Mouse (Mus musculus) layer of hippocampus, postnatal 36 days (tissue): ENCODE measurements around the gene Auts2. TPM values are rescaled to one million over a fixed set of nuclear protein-coding genes. Genes with fewer than 3 reads are reported as not detected.

Source experiments
- DNase-seq, 2 experiments: peaks; one replicate each; pipeline ENCODE4 v3.0.0; 2022
- total RNA-seq, 2 experiments: library from RNA; stranded (reverse); gene quantifications; 2 replicates each; pipeline ENCODE4 v1.2.3; 2021

The Auts2 gene
- total RNA-seq, 2 experiments from 2014 or later, result 140 to 181 TPM

DNA sequence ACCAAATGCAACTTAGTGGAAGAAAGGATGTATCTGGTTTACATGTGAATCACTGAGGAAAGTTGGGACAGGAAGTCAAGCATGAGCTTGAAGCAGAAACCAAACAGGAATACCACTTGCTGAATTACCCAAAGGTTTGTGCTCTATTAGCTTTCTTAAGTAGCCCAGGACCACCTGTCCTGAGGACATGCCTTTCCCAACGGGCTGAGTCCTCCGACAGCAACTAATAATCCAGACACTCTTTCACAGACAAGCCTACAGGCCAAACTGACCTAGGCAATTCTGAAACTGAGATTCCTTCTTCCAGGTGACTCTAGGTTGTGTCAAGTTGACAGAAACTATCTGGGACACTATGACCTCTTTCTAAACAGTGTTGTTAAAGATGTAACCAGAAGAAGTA lies 44.2 kb downstream of the Auts2 start:
- DNase-seq, result no peak

DNA sequence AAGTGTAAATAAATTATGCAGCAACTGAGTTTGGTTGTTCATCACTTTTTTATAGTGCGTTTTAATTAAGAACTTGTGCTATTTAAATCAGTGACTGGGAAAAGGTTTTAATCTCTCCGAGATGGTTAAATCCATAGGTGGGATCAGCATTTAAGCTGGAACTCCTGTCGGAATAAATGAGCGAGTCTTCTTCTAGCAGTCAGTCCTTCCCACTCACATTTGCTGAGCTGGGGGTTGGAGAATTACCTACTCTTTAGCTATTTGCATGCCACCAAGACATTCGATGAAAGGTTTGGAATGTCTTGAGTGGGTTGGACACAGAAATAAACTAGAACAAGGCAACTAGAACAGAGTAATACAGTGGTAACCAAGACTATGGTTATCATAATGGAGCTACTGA lies 45.1 kb downstream of the Auts2 start:
- DNase-seq, result no peak

DNA sequence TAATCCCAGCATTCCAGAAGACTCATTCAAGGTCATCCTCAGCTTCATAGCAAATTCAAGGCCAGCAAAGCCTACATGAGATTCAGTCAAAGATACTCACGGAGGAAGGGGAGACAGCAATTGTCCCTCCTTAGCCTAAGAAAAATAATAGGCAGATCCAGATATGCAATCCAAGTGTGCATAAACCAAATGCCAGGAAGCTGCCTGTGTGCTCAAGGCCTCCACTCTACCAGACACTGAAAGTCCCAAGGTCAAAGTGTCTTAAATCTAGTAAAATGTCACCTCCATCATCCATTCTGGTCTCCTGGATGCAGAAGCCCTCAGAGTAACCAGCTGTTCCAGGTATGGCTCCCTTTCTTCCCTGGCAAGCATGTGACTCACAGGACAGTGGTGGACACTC lies 50.4 kb downstream of the Auts2 start:
- DNase-seq, result no peak

DNA sequence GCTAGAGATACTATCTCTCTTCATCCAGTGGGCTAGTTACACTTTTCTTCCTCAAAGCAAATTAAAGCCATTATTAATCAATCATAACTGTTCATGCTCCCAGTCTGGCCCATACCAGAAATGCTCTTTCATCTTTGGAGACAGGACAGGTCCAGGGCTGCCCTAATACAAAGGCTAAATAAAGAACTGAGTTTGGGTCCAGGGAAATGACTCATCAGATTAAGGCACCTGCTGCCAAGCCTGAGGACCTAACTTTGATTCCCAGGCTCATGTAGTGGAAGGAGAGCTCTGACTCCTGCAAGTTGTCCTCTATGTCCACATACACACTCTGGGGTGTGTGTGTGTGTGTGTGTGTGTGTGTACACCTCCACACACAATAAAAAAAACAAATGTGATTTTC lies 51.1 kb downstream of the Auts2 start:
- DNase-seq, result no peak

DNA sequence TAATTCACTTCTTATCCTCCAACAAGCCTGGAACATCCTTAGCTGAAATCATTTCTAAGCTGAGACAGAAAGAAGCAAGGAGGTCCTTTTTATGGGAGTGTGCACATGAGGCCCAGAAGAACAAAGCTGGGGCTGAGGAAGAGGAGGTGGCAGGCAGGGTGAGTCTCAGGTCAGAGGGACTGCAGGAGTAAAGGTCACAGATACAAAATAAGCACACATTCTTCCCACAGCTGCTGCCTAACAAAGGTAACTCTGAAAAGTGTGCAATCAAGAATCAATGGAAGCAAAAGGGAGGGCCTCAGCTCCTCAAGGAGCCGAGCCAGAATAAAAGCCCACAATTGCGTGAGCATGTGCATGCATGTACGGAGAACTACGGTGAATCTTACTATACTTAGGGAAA lies 51.6 kb downstream of the Auts2 start:
- no peak for DNase-seq

DNA sequence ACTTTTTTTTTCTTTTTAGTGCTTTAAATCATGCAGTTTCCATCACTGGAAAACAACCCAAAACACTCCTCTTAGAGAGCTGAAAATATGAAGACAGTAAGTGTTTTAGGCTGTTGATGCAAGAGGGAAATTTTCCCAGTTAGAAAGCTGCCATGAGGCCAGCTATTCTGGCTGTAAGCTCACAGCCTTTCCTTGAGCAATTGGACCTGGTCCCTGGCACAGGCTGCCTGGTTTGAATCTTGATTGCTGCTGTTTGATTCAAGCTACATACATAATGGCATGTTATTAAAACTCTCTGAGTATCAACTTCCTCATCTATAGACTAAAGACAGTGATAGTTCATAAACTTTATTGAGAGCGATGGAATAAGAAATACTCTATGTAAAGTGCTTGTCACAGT lies 52.8 kb downstream of the Auts2 start:
- no peak for DNase-seq

DNA sequence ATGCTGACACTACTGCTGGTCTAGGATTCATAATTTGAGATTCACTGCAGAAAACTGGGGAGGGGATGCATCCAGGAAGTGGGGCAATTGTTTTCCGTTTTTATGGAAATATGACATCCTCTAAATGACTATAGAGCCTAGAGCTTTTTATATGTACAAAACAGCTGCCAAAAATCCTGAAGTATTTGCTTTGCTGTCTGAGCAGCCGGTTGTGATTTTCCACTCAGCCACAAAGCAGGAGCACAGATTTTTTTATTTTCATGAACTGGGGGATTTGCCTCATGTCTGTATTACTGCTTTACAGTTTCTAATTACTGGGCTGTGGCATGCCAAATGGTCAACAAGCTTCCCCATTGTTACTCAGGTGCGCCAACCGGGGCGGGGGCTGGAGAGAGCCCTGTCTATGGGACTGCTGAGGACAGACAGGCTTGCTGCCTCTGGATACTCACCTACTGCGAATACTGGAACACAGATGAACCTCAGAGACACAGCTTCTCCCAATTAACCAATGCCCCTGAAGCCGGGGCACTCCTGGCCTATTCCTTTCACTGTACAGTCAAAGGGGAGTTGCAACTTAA lies 53.3 kb downstream of the Auts2 start:
- no peak for DNase-seq

DNA sequence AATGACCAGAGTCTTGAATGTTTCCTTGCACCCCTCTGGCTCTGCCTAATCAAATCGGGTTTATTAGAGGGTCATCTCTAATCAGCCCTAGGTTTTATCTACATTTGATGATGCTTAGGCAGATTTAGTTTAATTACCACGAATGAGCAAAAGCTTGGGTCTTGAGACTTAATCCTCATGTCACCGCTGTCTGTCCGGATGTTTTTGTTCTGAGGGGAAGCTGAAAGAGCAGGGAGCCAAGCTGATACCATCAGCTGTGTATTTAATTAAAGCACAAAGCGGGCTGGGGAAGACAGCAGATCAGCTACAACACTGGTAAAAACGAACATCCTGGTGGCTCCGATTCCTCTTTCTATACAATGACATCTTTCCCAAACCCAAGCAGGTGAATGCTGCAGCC lies 56.3 kb downstream of the Auts2 start:
- DNase-seq, result no peak

DNA sequence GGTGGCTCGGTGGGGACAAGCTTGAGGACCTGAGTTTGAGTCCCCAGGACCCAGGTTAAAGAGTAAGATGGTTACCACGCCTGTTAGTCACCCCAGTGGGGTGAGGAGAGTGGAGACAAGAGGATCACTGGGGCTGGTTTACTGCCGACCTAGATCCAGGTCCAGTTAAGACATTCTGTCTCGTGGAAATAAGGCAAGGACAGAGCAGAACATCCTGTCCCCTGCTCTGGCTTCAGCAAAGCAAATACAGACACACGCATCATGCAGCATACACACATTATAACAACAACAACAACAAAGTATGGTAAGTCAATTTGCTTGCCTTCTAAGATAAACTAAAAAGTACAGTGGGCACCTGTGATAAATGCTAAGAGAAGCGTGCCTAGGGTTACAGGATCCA lies 57.1 kb downstream of the Auts2 start:
- no peak for DNase-seq

DNA sequence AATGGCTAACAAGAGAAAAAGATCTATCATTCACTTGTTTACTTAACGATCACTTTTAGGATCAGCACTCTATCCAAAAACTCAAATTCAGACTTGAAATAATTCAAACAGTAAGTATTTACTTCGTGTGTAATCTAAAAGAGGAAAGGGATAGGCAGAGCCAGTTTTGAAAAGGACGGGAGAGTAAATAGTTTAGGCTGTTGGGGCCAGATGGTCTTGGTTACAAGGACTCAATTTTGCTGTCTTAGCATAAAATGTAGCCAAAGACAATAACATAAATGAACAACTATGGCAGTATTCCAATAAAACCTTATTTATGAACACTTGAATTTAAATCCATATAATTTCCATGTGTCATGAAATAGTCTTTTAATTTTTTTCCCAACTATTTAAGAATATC lies 57.7 kb downstream of the Auts2 start:
- no peak for DNase-seq

DNA sequence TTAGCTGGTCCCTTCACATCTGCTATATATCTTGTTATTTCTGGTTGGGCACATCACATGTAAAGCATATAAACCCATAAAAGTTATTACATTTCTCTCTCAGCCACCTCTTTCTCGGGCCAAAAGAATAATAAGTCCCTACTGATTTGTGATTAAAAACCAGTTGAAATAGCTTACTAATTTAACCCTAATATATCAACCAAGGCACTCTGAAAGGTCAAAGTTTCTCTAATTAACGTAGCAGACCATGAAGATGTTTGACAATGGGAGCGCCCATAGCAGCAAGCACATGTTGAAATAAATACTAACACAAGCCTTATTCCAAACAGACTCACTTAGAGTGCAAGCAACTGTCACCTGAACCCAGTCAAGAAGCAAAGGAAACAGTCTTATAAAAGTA lies 61.7 kb downstream of the Auts2 start:
- DNase-seq, result no peak

DNA sequence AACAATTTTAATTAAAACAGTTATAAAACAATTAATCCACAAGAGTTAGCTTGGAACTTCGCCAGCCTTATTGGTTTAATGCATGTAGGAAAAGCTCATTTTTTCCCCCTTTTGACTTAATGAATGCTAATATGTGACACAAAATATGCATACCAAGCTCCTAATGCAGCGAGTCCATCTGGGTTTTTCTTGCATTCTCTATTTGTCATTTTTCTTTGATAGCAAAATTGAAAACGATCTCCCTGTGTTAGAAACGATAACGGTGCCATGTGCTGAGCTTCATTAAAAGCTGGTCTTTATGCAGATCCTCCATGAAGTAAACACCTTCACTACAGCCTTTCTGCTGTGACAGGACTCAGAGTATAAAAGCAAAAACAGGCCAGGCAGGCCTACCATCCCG lies 62.7 kb downstream of the Auts2 start:
- DNase-seq, result no peak

DNA sequence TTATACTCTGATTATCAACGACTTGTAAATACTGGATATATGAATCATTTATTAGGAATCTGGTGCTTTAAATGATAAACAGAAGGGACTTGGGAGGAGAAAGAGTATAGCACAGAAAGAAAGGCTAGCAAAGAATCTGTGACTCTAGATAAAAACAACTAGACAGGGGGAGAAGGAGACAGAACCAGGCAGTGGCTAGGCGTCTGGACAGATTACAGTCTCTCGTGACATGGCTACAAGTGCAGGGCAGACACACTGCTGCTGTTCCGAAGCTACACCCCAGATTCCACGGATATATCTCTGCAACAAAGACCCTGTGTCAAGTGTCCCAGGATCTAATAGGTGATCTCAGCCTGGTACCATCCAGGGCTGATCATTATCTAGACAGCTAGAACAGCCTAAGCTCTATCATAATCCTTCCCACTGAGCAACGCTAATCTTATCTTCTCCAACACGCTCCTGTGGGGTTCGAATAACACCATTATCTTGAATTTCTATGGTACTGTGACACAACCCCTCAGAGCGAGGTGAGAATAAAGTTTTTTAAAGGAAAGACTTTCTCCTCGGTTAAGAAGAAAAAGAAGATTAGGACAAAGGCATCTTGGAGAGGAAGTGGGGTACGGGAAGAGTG lies 63.8 kb downstream of the Auts2 start:
- no peak for DNase-seq

DNA sequence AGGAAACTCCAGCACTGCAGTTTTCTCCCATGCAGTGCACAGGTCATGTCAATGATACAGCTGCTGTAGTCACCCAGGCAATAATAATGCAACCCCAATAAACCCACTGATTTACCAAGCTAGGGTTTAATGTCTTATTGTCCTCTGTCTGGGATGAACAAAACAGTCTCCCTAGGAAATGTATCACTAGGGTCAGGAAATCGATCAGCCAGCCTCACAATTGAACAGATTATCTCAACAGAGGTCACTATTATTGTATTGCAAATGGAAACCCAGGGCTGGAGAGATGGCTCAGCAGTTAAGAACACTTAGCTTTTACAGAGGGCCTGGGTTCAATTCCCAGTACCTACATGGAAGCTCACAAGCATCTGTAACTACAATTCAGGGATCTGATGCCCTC lies 65.6 kb downstream of the Auts2 start:
- DNase-seq, result no peak

DNA sequence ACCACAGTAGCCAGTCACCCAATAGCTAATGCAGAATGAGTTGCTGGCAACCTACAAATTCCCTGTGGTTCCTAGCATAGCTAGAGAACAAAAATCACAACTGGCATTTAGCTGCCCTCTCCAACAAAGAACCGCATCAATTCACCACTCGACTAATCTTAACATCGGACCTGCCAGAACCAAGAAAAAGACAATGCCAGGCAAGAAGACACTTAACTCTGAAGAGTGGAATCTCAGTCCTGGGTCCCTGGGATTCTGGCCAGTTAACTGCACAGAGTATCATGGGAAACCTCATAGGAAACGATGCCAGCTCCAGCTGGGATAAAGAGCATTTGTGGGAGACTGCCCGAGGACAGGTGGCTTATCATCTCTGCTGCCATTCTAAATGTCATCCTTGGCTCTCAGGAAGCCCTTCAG lies 70.2 kb downstream of the Auts2 start:
- no peak for DNase-seq

DNA sequence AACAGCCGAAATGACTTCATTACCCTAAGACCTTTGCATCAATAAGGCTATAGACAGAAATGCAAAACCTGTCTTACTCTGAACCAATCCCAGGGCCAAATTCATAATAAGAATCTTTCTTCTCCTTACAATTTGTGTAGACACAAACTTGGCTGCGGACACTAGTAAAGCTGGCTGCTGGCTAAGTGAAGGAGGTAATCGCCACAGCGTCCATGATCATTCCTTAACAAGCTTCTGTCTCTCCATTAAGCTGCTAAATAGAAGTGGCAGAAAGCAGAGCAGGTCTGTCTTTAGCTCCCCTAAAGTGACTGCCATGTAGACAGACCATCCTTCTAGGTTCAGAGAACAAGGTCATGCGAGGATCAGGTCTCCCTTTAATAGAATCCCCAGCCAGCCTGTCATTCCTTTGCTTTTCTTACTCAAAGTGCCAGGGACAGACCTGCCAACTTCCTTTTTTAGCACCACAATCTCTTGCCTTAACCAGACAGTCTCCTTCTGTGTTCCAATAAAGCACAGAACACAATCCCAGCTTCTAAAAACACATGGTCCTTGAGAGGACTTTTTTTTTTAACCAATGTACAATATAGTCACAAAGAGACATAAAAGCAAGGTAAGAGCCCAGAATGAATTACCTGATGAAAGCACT lies 70.8 kb downstream of the Auts2 start:
- no peak for DNase-seq

DNA sequence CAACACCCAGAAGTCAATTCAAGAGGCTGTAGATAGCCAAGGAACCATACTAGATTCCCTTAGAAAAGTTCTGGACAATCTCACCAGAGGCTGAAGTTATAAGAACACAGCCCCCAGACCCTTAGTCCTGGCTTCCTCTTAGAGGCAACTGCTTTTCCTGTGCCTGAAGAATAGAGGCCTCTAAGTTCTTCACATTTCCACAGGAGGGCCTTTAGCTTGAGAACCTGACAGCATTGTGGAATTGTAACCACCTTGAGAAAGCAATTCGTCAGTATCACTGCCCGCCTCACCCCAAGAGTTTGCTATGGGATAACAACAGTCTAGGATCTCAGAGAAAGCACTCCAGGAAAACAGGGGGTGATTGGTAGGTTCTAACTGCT lies 75.8 kb downstream of the Auts2 start:
- DNase-seq, result no peak

DNA sequence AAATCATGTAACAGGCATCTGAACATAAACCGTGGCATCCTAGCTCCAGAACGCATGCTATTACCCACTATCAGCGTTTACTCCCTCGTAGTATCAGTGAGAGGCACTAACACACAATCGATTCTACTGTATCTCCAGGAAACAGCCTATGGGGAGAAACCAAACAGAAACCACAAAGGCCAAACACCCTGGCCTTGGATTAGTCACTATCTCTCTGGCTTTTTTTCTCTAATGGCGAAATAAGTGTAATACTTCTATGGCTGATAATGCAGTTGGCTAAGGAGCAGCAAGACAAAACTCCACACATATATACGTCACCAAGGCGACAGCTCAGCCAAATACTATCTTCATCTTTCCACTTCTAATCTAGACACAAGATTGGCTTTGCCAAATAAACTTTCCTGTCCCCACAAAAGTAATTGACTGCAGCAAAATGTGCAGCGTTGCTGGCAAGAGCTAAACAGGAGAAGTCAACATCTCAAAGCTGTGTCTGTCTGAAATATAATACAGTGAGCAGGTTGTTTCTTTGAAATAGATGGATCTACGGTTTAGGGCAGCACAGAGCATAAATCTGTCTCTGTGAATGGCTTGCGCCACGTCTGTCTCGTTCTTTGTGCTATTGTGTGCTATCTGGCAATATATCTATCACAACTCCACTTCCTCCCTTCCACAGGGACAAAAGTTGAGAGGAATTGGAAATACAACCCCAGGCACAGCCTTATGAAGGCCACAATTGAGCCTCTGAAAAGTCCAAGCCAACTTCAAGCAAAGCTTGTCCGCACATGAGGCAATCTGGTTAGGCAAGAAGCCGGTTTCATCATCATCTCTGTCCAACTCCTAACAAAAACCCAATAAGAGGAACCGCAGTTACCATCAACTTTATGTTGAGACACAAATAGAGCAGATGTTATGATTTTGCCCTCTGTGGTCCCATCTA lies 76.4 kb downstream of the Auts2 start:
- no peak for DNase-seq

DNA sequence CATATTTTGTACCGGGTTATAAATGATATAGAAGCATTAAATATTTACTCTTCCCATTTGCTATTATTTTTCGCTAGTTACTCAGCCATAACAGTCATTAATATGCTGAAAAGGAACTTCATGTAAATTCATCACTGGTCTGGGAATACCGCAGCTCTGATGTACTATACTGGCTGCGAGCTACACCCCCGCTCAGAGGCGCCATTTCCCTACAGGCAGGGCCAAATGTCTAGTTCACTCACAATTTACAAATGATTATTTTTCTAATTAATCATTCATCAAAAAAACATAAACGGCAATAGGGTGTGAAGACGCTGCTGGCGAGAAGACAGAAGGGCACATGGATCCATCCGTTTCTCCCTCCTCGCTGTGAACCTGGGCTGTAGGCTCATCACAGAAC lies 80.6 kb downstream of the Auts2 start:
- DNase-seq, result no peak

DNA sequence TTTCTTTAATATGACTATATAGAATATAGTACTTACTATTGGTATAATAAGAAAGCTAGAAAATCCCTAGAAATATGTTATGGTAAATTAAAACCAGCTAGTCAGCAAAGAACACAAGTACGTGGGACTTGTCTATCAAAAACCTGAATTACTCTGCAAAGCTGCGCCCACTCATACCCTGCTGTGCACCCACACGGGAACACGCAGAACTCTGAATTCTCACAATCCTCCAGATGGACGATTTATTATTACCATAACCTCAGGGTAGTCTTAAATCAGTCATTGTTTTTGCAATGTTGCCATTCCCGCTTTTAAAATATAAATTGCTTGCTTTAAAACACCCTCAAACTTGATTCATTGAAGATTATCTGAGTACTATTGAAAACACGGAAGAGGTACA lies 84.6 kb downstream of the Auts2 start:
- peak; percentile 69 to 70 for DNase-seq

DNA sequence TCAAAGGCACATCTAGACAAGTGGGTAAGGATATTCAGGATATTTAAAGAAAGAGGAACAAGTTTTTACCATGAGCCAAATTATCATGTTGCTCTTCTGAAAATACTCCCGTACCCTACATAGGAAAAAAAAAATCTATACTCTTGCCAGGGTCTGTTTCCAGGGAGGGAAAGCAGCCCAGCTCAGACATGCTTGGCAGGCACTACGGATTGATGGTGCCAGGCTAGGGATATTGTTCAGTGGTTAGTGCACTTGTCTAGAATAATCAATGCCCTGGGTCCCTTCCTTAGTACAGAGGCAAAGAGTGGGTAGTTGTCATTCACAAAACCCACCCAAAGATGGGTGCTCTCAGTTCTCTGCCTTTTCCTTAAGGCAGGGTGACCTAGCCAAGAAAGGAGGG lies 90.8 kb downstream of the Auts2 start:
- peak in 1 of 2 experiments; percentile 12 for DNase-seq

DNA sequence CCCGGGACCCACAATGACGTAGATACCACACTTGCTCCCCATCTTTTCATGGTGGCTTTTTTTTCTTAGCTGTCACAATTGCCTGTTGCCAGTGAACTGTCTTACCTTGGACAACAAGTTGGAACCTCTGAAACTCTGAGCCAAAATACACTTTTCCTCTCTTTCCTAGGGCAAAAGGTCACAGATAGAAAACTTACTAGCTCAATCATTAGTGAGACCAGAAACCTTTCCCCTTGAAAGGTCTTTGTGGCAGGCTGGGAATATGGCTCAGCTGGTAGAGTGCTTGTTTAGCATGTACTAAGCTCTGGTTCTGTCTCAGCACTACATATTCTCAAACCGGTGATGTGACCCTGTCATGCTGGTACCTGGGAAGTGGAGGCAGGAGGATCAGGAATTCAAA lies 93.1 kb downstream of the Auts2 start:
- DNase-seq, result no peak

DNA sequence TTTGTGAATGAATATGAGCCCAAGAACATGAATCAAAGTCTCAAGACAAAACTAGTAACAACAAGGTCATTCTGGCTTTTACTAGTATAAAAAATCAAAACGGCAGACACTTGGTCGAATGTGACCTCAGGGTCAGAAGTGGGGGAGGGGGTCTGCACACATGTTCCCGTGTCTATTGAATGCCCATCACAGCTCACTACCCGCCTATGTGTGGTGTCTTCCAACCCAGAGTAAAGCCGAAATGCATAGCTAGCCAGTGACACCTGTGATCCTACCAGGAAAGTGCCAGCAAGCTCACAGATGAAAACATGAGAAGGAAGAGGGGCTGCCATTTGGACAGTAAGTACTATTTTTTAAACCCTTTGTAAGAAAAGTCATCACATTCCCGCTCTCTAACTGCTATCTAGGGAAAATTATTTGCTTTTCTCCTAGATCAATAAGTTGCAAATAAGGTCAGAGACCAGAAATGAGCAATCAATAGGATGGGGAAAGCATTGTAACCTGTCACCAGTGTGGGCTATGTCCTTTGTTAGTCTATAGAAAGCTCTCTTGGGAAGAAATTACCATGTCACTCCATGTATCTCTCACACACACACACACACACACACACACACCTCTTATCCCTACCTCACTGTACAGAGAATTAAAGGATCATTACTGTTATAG lies 94.6 kb downstream of the Auts2 start:
- DNase-seq, result no peak
